Mouse (Mus musculus) gastrocnemius, adult 2 months (tissue): ENCODE data around the gene Polr2h. TPM values are rescaled to one million over a fixed set of nuclear protein-coding genes. Genes with fewer than 3 reads are reported as not detected.
A peak's percentile ranks its signal among the peaks of the same experiment; 100 is the strongest.
"Not testable (repeated sequence)": the region's sequence is repeated elsewhere in the genome, so short reads cannot be mapped to it uniquely, and the experiment has no call there.

ENCODE experiments used
- DNase-seq: peaks from one replicate; pipeline ENCODE4 v3.0.0; 2022
- H3K27ac ChIP-seq: fragments of 200-600 bp; 2 replicates; pipeline ENCODE4 v1.8.1; 2022; ENCODE audit warnings: mild to moderate bottlenecking
- H3K4me3 ChIP-seq: fragments of 200-600 bp; 2 replicates; pipeline ENCODE4 v1.8.1; 2022; ENCODE audit warnings: mild to moderate bottlenecking, moderate library complexity
- CTCF ChIP-seq: fragments of 200-600 bp; IDR thresholded peaks from 2 replicates; pipeline ENCODE4 v1.8.1; 2022; ENCODE audit warnings: antibody characterized with exemption, mild to moderate bottlenecking, moderate library complexity
- intact Hi-C: fragments of 180-260 bp; cut with DNase I; formaldehyde crosslinking; loops from one replicate; pipeline ENCODE4 v1.15.1; 2025
- long read RNA-seq, 2 experiments: library from polyadenylated mRNA; stranded (forward); transcript quantifications; one replicate each; pipeline ENCODE4 v2.0.0; 2021
- total RNA-seq, 2 experiments: library from RNA; stranded (reverse); gene quantifications; 2 replicates each; pipeline ENCODE4 v1.2.3; 2021

Polr2h gene
- total RNA-seq, result 1 to 10 TPM; 7.6 to 9.2 TPM
- long read RNA-seq, experiment 1, transcript Polr2h-201 (5 exons, 950 nt), result major isoform, 9 of 9 reads
- long read RNA-seq, experiment 1, partial matches to known transcripts, result 0 of 9 reads
- long read RNA-seq, experiment 1, other reads (novel, unspliced or antisense), result 0 of 9 reads
- long read RNA-seq, experiment 2, transcript Polr2h-201 (5 exons, 950 nt), result major isoform, 12 of 12 reads
- long read RNA-seq, experiment 2, partial matches to known transcripts, result 0 of 12 reads
- long read RNA-seq, experiment 2, other reads (novel, unspliced or antisense), result 0 of 12 reads

DNA sequence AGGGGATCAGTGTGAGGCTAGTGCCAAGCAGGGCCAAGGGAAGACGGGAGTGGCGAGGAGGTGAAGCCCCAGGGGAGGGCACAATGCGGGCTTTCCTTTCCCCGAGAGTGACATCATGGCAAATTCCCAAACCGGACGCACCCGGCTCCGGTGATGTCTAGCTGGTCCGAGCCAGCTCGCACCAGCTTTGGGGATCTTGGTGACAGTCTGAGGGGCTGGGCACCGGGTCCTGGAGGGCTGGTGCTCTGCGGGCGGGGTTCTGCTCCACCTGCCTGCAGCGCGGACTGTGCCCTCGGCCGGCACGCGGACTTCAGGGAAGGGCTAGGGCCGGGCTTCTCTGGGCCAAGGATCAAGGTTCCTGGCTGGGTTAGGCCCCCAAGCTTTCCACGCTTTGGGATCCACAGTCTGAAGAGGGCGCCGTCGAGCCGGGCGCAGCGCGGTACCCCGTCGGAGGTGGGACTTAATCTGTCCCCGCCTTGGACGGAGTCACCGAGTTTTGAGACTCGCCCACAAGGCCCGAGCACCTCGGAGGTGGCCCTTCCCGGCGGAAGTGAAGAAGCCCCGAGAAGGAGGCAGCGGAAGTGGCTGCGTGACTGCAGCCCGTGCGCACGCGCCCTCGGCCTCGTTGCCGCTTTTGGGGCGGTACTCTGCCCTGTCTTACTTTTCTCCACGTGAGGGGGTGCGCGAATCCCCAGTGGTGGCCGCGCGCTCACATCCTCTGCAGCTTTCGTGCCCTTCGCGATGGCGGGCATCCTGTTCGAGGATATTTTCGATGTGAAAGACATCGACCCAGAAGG is at the start of gene Polr2h, which contains the start of gene Clcn2:
Gene Polr2h, plus strand, starts transcription at position 485 of the 797 bp plus-strand sequence.
Gene Clcn2, minus strand, starts transcription at position 566 of the 797 bp plus-strand sequence.
- H3K4me3 ChIP-seq, result peak within 1 kb of the TSS; percentile 80
- peak; percentile 98 for DNase-seq
- peak within 1 kb of the TSS; percentile 93 for H3K27ac ChIP-seq
- intact Hi-C loops, result no loop called here
- peak; percentile 84 for TF ChIP-seq CTCF

GRCm38 (mm10) chr16:20668013-20668412 is 49.5 kb upstream of the Polr2h start, which contains the start of gene Eif4g1:
Eif4g1 (plus strand) TSS chr16:20668313.
- H3K4me3 ChIP-seq, intact Hi-C loops, DNase-seq, H3K27ac ChIP-seq: not testable (repeated sequence)

DNA sequence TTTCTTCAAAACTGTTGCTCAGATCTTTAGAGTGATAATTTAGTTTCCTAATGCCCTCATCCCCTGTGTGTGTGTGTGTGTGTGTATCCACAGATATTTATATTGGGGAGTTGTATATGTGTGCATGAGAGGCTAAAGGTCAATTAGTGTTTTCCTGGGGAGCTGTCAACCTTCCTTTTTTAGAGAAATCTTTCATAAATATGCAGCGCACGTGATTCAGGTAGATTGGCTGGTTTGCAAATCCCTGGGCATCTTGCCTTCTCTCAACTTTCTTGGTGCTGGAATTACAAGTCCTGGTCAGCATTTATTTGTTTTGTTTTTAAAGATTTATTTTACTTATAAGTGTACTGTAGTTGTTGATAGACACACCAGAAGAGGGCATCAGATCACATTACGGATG is 47.2 kb upstream of the Polr2h start:
- no peak for TF ChIP-seq CTCF
- Histone ChIP-seq H3K4me3 (no peak overlapping the region), H3K27ac (no peak overlapping the region)
- DNase-seq, result no peak
- intact Hi-C loops, result no loop called here

- intact Hi-C loops, result loop anchor here (2.0 kb wide), 1 partner anchor 19 kb away; no protein-coding TSS in a partner anchor
- H3K4me3 ChIP-seq, result peak overlapping the region; percentile 94
- H3K27ac ChIP-seq, result peak overlapping the region; percentile 94
- no peak for DNase-seq
- no peak for TF ChIP-seq CTCF
Measured at GRCm38 (mm10) chr16:20671886-20672285, 45.6 kb upstream of the Polr2h start.

GRCm38 (mm10) chr16:20672500-20672902 is 45.0 kb upstream of the Polr2h start:
- peak overlapping the region; percentile 94 for H3K27ac ChIP-seq
- peak overlapping the region; percentile 94 for H3K4me3 ChIP-seq
- TF ChIP-seq CTCF, result no peak
- peak; percentile 98 for DNase-seq
- intact Hi-C loops, result loop anchor here (2.0 kb wide), 1 partner anchor 20 kb away; no protein-coding TSS in a partner anchor

GRCm38 (mm10) chr16:20672965-20673705 is 44.3 kb upstream of the Polr2h start:
- TF ChIP-seq CTCF, result no peak
- H3K27ac ChIP-seq, result peak overlapping the region; percentile 94
- peak overlapping the region; percentile 94 for H3K4me3 ChIP-seq
- intact Hi-C loops, result loop anchor here (2.0 kb wide), 1 partner anchor 20 kb away; no protein-coding TSS in a partner anchor
- DNase-seq, result peak; percentile 87

DNA sequence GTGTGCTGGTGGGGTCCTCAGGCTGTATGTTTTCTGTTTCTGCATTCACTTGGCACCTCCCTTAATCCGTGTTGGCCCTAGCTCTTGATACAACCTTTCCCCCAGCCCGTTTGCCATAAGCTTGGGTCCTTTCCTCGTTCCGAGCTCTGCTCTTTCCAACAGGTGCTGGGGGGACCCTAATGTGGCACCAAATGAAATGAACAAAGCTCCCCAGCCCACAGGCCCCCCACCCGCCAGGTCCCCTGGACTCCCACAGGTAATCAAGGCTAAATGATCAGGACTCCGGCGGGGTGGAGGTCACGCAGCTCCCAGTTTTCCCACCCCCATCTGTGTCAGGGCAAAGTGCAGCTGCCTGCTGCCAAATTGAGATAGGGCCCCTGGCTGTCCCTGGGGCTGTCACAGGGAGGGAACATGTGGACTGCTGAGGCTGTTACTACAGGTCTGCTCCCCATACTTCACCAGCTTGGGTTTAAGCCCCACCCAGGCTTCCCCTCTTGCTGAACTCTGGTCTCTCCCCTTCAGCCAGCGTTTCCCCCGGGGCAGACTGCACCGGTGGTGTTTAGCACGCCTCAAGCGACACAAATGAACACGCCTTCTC is 43.7 kb upstream of the Polr2h start:
- peak; percentile 46 for DNase-seq
- TF ChIP-seq CTCF, result no peak
- H3K27ac ChIP-seq, result peak overlapping the region; percentile 94
- peak overlapping the region; percentile 94 for H3K4me3 ChIP-seq
- intact Hi-C loops, result loop anchor here (2.0 kb wide), 1 partner anchor 21 kb away; no protein-coding TSS in a partner anchor

DNA sequence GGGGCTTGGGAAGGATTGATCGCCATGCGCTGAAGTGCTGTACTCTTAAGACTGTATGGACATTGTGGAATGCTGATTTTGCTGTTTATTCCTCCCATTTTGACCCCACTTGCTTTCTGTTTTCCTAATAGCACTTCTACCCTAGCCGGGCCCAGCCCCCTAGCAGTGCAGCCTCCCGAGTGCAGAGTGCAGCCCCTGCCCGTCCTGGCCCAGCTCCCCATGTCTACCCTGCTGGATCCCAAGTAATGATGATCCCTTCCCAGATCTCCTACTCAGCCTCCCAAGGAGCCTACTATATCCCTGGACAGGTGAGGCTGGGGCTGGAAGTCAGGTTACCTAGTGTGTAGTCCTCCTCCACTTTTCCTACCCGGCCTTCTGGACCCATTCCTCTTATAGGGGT is 42.3 kb upstream of the Polr2h start:
- peak overlapping the region; percentile 94; the same call in 1 of the 2 replicates for H3K27ac ChIP-seq
- intact Hi-C loops, result no loop called here
- peak overlapping the region; percentile 94 for H3K4me3 ChIP-seq
- TF ChIP-seq CTCF, result no peak
- no peak for DNase-seq

DNA sequence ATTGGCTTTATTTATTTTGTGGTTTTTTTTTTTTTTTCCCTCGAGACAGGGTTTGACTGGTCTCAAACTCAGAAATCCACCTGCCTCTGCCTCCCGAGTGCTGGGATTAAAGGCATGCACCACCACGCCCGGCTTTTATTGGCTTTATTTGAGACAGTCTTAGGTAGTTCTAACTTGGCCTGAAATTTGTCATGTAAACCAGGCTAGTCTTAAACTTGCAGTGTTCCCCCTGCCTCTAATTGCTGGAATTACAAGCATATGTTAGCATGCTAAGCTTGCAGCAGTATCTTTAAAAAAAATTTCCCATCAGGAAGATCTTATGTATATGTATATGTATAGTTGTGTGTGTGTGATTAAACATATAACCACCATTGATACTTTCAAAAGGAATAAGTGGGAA is 40.8 kb upstream of the Polr2h start:
- intact Hi-C loops, result no loop called here
- no peak for TF ChIP-seq CTCF

GRCm38 (mm10) chr16:20677380-20677779 is 40.1 kb upstream of the Polr2h start:
- H3K27ac ChIP-seq, result peak overlapping the region; percentile 88
- TF ChIP-seq CTCF, result no peak
- DNase-seq, result no peak
- intact Hi-C loops, result no loop called here
- H3K4me3 ChIP-seq, result peak overlapping the region; percentile 72

More for the DNA sequence above, 40.8 kb upstream of the Polr2h start:
- H3K4me3 ChIP-seq, result no peak overlapping the region
- no peak for DNase-seq
- peak overlapping the region; percentile 88 for H3K27ac ChIP-seq

GRCm38 (mm10) chr16:20677974-20678675 is 39.3 kb upstream of the Polr2h start:
- peak overlapping the region; percentile 72 for H3K4me3 ChIP-seq
- intact Hi-C loops, result loop anchor here (2.0 kb wide), 1 partner anchor 15 kb away; the partner anchor contains the start of gene Fam131a
- no peak for TF ChIP-seq CTCF
- DNase-seq, result peak; percentile 95
- H3K27ac ChIP-seq, result peak overlapping the region; percentile 88
